Mouse (Mus musculus): ENCODE results near the gene Dscam. TPM values are rescaled to one million over a fixed set of nuclear protein-coding genes. Genes with fewer than 3 reads are reported as not detected.

Gene Dscam
- polyA plus RNA-seq, 1 experiment: 32.8 TPM

DNA sequence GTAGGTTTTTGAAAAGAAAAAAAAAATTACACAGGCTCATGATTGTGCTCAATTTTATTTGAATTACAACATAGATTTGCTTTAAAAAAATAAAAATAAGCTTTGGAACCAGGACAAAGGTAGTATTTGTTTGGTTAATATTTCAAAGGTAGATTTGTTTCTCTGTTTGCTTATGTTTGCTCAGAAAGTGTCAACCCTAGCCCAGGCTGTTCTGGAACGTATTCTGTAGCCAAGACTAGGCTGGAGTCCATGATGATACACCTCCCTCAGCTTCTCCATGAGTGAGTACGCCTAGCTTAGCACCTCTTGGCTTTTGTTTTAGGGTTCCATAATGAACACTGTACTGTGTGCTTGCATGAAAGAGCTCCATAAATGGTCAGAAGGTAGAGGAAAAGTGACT lies 183.2 kb downstream of the Dscam start:
- DNase-seq (ENCODE audit: low read depth): no peak
- TF ChIP-seq CTCF (IDR thresholded peaks at IDR 0.05; ENCODE audit: borderline replicate concordance, extremely low read depth, insufficient read depth, insufficient read length): no peak
- no peak for TF ChIP-seq POLR2A (IDR thresholded peaks at IDR 0.05; ENCODE audit: borderline replicate concordance, extremely low read depth, insufficient read depth, insufficient read length, poor library complexity, severe bottlenecking)

DNA sequence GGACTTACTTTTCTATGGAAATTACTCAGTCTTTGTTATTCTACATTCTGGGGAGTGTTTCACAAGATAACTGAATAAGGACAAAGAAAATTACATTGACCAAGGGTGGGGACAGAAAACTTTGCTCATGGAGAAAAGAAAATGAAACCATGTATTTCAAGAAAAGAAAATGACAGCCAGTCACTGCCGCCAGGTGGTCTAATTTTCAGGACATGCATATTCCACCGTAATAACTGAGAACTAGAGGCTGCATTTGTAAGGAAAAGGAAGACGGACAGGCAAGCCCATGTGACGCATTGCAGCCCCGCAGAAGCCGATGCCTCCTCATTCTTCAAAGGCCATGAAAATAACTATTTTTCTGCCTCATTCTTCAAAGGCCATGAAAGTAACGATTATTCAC lies 197.3 kb downstream of the Dscam start:
- TF ChIP-seq POLR2A (IDR thresholded peaks at IDR 0.05; ENCODE audit: borderline replicate concordance, extremely low read depth, insufficient read depth, insufficient read length, poor library complexity, severe bottlenecking) (no peak), CTCF (IDR thresholded peaks at IDR 0.05; ENCODE audit: borderline replicate concordance, extremely low read depth, insufficient read depth, insufficient read length) (no peak)
- DNase-seq (ENCODE audit: low read depth): peak; percentile 61

DNA sequence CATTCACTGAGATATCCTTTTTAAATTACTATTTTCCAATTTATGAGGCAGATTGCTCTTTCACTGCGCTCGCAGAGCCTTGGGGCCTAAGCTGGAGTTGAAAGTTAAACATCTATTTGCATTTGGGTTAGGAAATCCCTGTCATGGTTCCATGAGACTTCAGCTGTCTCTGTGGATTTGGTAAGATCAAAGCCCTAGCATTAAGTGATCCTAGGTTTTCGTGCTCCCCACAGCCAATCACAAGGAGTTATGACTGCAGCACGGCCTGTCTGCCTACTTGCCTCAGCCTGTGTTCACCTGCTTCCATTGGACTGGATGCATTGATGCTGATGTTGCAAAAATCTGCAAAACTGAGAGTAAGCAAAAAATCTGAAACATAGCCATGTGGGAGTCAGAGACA lies 198.8 kb downstream of the Dscam start:
- no peak for TF ChIP-seq CTCF (IDR thresholded peaks at IDR 0.05; ENCODE audit: borderline replicate concordance, extremely low read depth, insufficient read depth, insufficient read length)
- no peak for TF ChIP-seq POLR2A (IDR thresholded peaks at IDR 0.05; ENCODE audit: borderline replicate concordance, extremely low read depth, insufficient read depth, insufficient read length, poor library complexity, severe bottlenecking)
- DNase-seq (ENCODE audit: low read depth): peak; percentile 73

DNA sequence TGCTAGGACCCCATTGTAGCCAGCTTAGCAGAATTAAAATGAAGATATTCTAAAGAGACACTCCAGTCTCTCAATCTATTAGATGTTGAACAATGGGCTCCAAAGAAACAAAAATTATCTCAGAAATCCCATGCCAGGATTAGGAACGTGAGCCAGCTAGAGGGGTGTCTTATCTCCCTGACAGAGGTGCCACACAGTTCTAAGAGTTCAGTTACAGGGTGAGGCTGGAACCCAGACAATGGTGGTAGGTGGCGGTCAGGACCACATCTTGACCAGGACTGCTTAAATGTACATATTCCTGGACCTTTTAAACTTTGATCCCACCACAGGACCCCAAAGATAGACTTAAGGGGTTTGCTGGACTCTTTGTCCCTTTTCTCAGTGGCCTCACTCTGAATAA lies 200.1 kb downstream of the Dscam start:
- no peak for DNase-seq (ENCODE audit: low read depth)
- TF ChIP-seq POLR2A (IDR thresholded peaks at IDR 0.05; ENCODE audit: borderline replicate concordance, extremely low read depth, insufficient read depth, insufficient read length, poor library complexity, severe bottlenecking): no peak
- TF ChIP-seq CTCF (IDR thresholded peaks at IDR 0.05; ENCODE audit: borderline replicate concordance, extremely low read depth, insufficient read depth, insufficient read length): no peak

DNA sequence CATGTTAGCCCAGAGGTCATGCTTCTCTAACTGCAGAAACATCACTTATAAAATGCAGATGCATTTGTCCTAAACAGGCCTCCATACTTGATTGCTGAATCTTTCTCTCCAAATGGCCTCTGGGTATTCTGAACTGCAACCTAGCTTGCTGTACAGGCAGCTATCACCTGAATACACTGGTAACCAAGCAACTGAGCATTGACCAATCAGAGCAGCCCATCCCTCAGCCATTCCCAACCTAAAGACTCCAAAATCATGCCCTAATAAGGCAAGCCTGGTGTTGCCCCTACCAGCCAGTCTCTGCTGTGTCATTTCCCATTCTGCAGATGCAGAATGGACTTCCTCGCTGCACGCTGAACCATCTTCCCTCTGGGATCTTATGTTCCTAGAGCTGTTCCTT lies 200.9 kb downstream of the Dscam start:
- DNase-seq (ENCODE audit: low read depth): peak; percentile 87

DNA sequence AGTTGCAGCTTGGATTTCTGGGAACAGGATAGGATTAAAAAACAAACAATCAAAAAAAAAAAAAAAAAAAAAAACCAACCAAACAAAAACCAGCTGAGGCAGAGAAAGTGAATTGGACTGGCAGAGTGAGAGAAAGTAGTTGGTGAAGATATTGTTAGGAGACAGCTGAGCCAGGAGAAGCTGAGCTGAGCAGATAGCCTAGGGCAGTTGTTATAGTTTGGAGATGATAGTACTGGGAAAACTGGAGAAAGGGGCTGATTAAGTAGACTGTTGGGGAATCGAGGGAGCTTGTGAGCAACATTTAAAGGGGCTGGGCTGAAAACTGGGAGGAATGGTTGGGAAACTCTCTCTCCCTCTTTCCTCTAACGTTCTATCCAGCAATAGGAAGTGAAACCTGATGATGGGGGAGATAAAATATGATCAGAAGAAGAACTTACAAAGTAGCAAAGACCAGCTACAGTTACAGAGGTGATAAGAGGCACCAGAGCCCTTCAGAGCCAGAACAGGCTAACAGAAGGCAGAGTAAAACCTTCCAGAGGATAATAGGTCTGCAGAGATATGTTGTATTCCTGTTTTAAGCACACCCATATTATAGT lies 201.6 kb downstream of the Dscam start:
- no peak for TF ChIP-seq CTCF (IDR thresholded peaks at IDR 0.05; ENCODE audit: borderline replicate concordance, extremely low read depth, insufficient read depth, insufficient read length)
- TF ChIP-seq POLR2A (IDR thresholded peaks at IDR 0.05; ENCODE audit: borderline replicate concordance, extremely low read depth, insufficient read depth, insufficient read length, poor library complexity, severe bottlenecking): no peak
- DNase-seq (ENCODE audit: low read depth): no peak

More for the DNA sequence above, 200.9 kb downstream of the Dscam start:
- no peak for TF ChIP-seq POLR2A (IDR thresholded peaks at IDR 0.05; ENCODE audit: borderline replicate concordance, extremely low read depth, insufficient read depth, insufficient read length, poor library complexity, severe bottlenecking)
- TF ChIP-seq CTCF (IDR thresholded peaks at IDR 0.05; ENCODE audit: borderline replicate concordance, extremely low read depth, insufficient read depth, insufficient read length): no peak

DNA sequence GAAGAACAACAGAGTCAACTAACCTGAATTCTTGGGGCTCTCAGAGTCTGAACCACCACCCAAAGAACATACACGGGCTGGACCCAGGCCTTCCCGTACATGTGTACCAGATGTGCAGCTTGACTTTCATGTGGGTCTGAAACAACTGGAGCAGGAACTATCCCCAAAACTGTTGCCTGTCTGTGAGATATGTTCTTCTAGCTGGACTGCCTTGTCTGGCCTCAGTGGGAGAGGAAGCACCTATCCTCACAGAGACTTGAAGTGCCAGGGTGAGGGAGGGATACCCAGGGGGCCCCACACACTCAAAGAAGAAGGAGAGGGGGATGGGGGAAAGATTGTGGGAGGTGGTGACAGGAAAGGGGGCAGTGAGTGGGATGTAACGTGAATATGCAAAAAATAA lies 210.9 kb downstream of the Dscam start:
- TF ChIP-seq CTCF (IDR thresholded peaks at IDR 0.05; ENCODE audit: borderline replicate concordance, extremely low read depth, insufficient read depth, insufficient read length) (no peak), POLR2A (IDR thresholded peaks at IDR 0.05; ENCODE audit: borderline replicate concordance, extremely low read depth, insufficient read depth, insufficient read length, poor library complexity, severe bottlenecking) (no peak)
- DNase-seq (ENCODE audit: low read depth): no peak

DNA sequence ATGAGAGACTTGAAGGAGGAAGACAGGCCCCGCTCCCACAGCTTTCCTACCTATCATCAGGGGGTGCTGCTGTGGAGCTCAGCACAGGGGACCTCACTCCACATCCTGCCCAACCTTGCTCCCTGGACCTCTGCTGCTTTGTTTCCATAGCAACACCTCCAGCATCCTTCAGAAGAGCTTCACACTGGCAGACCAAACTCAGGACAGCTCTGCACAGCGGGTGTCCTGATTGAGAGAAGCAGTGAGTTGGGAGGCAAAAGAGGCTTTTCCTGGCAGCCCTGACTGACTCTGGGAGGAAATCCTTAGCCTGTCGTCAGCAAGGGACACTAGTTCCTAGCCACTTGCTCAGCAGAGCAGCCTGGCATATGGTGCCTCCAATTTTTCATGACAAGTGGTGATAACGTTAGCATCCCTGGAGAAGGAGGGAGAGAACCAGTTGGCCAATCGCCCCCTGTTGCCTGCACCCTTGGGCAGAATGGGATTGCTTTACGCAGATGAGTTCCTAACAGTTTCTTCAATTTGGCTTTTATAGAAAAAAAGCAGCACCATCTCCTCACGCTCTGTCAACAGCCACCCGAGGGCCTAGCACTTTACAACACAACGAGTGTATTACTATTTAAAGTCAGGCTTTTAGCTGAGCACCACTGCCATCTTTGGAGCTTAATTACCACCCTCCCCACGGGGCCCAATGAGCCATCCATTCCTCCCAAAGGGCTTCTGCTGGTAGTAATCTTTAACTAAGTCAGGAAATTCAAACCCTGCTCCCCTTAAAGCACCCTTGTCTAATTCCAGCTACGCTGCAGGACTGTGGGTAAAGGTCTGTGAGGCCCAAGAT lies 224.9 kb downstream of the Dscam start:
- TF ChIP-seq CTCF (IDR thresholded peaks at IDR 0.05; ENCODE audit: borderline replicate concordance, extremely low read depth, insufficient read depth, insufficient read length): no peak
- TF ChIP-seq POLR2A (IDR thresholded peaks at IDR 0.05; ENCODE audit: borderline replicate concordance, extremely low read depth, insufficient read depth, insufficient read length, poor library complexity, severe bottlenecking): no peak
- peak; percentile 81 for DNase-seq (ENCODE audit: low read depth)

DNA sequence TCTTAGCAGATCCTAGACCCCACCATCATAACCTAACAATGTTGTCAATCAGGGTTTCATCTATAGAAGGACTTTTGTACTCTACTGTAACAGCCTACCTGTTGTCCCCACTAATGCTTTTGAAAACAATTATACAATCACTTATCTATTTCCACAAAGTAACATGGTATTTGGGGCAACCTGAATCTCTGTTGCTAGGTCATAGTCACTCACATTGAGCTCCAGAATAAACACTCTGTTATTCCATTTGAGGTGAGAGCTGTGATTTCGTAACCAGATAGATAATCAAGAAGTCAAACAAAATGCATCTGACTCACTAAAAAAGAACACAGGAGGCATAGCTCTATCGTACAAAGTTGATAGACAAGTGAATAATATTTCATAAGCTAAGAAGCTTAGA lies 226.9 kb downstream of the Dscam start:
- TF ChIP-seq POLR2A (IDR thresholded peaks at IDR 0.05; ENCODE audit: borderline replicate concordance, extremely low read depth, insufficient read depth, insufficient read length, poor library complexity, severe bottlenecking) (no peak), CTCF (IDR thresholded peaks at IDR 0.05; ENCODE audit: borderline replicate concordance, extremely low read depth, insufficient read depth, insufficient read length) (no peak)

DNA sequence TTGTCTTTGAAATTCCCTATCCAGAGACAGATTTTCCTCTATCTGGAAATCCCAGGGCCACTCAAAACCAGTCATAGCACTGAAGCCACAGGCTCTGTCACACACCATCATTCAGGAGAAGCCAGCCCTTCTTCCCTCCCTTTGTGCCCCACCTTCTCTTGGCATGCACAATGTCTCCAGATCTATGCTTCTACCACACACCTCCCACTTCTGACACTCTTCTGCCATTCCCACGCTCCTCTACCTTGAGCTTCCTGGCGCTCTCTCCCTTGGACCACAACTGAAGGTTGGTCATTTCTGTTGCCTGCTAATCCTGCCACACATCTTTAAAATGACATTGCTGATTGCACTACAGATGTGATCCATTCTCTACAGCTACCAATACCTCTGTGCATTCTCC lies 235.8 kb downstream of the Dscam start:
- no peak for DNase-seq (ENCODE audit: low read depth)
- no peak for TF ChIP-seq POLR2A (IDR thresholded peaks at IDR 0.05; ENCODE audit: borderline replicate concordance, extremely low read depth, insufficient read depth, insufficient read length, poor library complexity, severe bottlenecking)
- no peak for TF ChIP-seq CTCF (IDR thresholded peaks at IDR 0.05; ENCODE audit: borderline replicate concordance, extremely low read depth, insufficient read depth, insufficient read length)

More for the DNA sequence above, 226.9 kb downstream of the Dscam start:
- DNase-seq (ENCODE audit: low read depth): no peak

DNA sequence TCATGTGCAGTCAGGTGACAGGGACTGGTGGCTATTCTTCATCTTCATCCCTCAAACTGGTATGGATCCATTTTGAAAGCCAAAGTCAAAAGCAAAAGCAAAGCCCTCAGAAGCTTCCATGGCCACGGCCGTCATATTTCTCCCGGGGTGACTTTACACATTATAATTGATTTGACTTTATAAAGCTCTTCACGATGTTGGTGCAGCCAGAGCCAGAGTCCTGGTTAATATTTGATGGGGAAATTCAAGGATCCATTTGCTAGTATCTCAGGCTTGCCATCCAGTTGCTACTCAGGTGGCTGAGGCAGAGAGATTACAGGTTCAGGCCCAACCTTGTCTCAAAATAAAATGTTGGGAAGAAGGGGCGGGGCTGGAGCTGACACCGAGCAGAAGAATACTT lies 238.3 kb downstream of the Dscam start:
- no peak for DNase-seq (ENCODE audit: low read depth)
- TF ChIP-seq CTCF (IDR thresholded peaks at IDR 0.05; ENCODE audit: borderline replicate concordance, extremely low read depth, insufficient read depth, insufficient read length) (no peak), POLR2A (IDR thresholded peaks at IDR 0.05; ENCODE audit: borderline replicate concordance, extremely low read depth, insufficient read depth, insufficient read length, poor library complexity, severe bottlenecking) (no peak)

DNA sequence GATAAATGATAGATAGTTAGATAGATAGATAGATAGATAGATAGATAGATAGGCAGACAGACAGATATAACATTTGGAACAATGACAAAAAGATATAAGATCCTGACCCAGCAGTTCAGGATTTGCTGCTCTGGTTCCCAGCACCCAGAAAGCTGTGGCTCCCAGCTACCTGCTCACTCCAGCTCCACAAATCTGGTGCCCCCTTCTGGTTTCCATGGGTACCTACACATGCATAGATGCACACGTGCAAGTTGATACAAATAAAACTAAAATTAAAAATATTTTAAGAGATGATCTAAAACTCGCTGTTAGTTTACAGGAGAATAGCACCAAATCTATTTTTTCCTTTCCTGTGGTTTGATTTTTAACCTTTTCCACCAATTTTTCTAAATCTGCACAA lies 238.8 kb downstream of the Dscam start:
- DNase-seq (ENCODE audit: low read depth): no peak
- TF ChIP-seq CTCF (IDR thresholded peaks at IDR 0.05; ENCODE audit: borderline replicate concordance, extremely low read depth, insufficient read depth, insufficient read length) (no peak), POLR2A (IDR thresholded peaks at IDR 0.05; ENCODE audit: borderline replicate concordance, extremely low read depth, insufficient read depth, insufficient read length, poor library complexity, severe bottlenecking) (no peak)
